Mouse (Mus musculus) left cerebral cortex, postnatal 10 days (tissue): ENCODE data around the gene Adamts10. TPM values are rescaled to one million over a fixed set of nuclear protein-coding genes. Genes with fewer than 3 reads are reported as not detected.
A peak's percentile ranks its signal among the peaks of the same experiment; 100 is the strongest.

Experiments
- DNase-seq, 2 experiments: peaks; one replicate each; pipeline ENCODE4 v3.0.0; 2021 to 2022; ENCODE audit warnings: low spot score in 2 of 2, mixed read lengths in 1 of 2; ENCODE audit errors: extremely low spot score in 1 of 2
- intact Hi-C: fragments of 180-260 bp; cut with DNase I; formaldehyde crosslinking; loops from one replicate; pipeline ENCODE4 v1.15.1; 2025
- total RNA-seq, 2 experiments: library from RNA; stranded (reverse); gene quantifications; 2 replicates each; pipeline ENCODE4 v1.2.3; 2021

Adamts10 gene
- total RNA-seq, 2 experiments from 2014 or later = 35.9 to 37.2 TPM

- intact Hi-C loops = no loop called here
- peak in 1 of 2 experiments; percentile 51 for DNase-seq
Observed at GRCm38 (mm10) chr17:33550388-33550787, 26.4 kb downstream of the Adamts10 start.

GRCm38 (mm10) chr17:33552113-33552512, 28.1 kb downstream of the Adamts10 start:
- intact Hi-C loops = no loop called here
- no peak for DNase-seq

GRCm38 (mm10) chr17:33552964-33553363, 29.0 kb downstream of the Adamts10 start:
- peak in 1 of 2 experiments; percentile 60 for DNase-seq
- intact Hi-C loops = no loop called here

- intact Hi-C loops = no loop called here
- DNase-seq = no peak
Observed at GRCm38 (mm10) chr17:33554536-33554935, 30.5 kb downstream of the Adamts10 start.

GRCm38 (mm10) chr17:33555223-33555855, 31.3 kb downstream of the Adamts10 start, which contains the start of gene Myo1f:
Gene Myo1f (plus strand): TSS chr17:33555707.
- intact Hi-C loops = no loop called here
- peak in 1 of 2 experiments; percentile 33 for DNase-seq

- DNase-seq = no peak
- intact Hi-C loops = no loop called here
Observed at GRCm38 (mm10) chr17:33557922-33558321, 33.9 kb downstream of the Adamts10 start.

- intact Hi-C loops = no loop called here
- no peak for DNase-seq
Observed at GRCm38 (mm10) chr17:33563527-33564076, 39.6 kb downstream of the Adamts10 start.

GRCm38 (mm10) chr17:33564599-33564998, 40.6 kb downstream of the Adamts10 start:
- DNase-seq = no peak
- intact Hi-C loops = no loop called here

- no peak for DNase-seq
- intact Hi-C loops = no loop called here
Observed at GRCm38 (mm10) chr17:33566182-33566581, 42.2 kb downstream of the Adamts10 start.

GRCm38 (mm10) chr17:33584061-33584460, 60.1 kb downstream of the Adamts10 start:
- intact Hi-C loops = no loop called here
- no peak for DNase-seq

GRCm38 (mm10) chr17:33586011-33586410, 62.0 kb downstream of the Adamts10 start:
- no peak for DNase-seq
- intact Hi-C loops = no loop called here

- no peak for DNase-seq
- intact Hi-C loops = no loop called here
Observed at GRCm38 (mm10) chr17:33597271-33597670, 73.3 kb downstream of the Adamts10 start.

- intact Hi-C loops = no loop called here
- no peak for DNase-seq
Observed at GRCm38 (mm10) chr17:33598506-33598905, 74.5 kb downstream of the Adamts10 start.

GRCm38 (mm10) chr17:33599836-33600475, 76.0 kb downstream of the Adamts10 start:
- no peak for DNase-seq
- intact Hi-C loops = no loop called here

GRCm38 (mm10) chr17:33600831-33601230, 76.8 kb downstream of the Adamts10 start:
- intact Hi-C loops = no loop called here

GRCm38 (mm10) chr17:33601947-33602346, 77.9 kb downstream of the Adamts10 start:
- intact Hi-C loops = no loop called here
- DNase-seq = no peak

More at GRCm38 (mm10) chr17:33600831-33601230, 76.8 kb downstream of the Adamts10 start:
- DNase-seq = no peak
